Mouse (Mus musculus) left cerebral cortex, postnatal 36 days (tissue): Measurements from ENCODE around the gene Gm45713. TPM values are rescaled to one million over a fixed set of nuclear protein-coding genes. Genes with fewer than 3 reads are reported as not detected.
"Not testable (repeated sequence)": the region's sequence is repeated elsewhere in the genome, so short reads cannot be mapped to it uniquely, and the experiment has no call there.

ENCODE experiments used
- DNase-seq, 2 experiments: peaks; one replicate each; pipeline ENCODE4 v3.0.0; 2021 to 2022; ENCODE audit warnings: low spot score in 2 of 2, mixed read lengths in 1 of 2
- intact Hi-C: fragments of 180-260 bp; cut with DNase I; formaldehyde crosslinking; loops from one replicate; pipeline ENCODE4 v1.15.1; 2025
- total RNA-seq, 2 experiments: library from RNA; stranded (reverse); gene quantifications; 2 replicates each; pipeline ENCODE4 v1.2.3; 2021

Gene Gm45713
- total RNA-seq, 2 experiments from 2014 or later = not detected

- intact Hi-C loops = no loop called here
- DNase-seq = no peak
Observed at GRCm38 (mm10) chr7:45126844-45127699, 9.0 kb downstream of the Gm45713 start.

- no peak for DNase-seq
- intact Hi-C loops = no loop called here
Observed at GRCm38 (mm10) chr7:45126147-45126843, 9.7 kb downstream of the Gm45713 start.

DNA sequence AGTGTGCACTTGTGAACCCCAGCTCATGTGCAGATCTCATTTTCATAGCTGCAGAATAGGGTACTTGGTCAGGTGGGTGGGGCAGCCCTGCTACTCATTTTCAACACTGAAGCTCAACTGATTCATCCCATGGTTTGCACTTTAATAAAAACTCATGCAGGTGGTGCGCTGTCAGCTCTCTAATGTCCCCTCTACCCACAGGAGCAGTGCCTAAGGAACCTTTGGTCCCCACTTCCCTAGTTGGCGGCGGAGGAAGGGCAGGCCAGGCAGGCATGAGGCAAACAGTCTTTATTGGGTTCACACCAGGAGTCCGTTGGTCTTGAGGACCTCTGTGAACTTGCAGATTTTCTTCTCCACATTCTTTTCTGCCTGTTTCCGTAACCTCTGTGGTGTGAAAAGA lies 10.4 kb downstream of the Gm45713 start:
- intact Hi-C loops, DNase-seq: not testable (repeated sequence)

DNA sequence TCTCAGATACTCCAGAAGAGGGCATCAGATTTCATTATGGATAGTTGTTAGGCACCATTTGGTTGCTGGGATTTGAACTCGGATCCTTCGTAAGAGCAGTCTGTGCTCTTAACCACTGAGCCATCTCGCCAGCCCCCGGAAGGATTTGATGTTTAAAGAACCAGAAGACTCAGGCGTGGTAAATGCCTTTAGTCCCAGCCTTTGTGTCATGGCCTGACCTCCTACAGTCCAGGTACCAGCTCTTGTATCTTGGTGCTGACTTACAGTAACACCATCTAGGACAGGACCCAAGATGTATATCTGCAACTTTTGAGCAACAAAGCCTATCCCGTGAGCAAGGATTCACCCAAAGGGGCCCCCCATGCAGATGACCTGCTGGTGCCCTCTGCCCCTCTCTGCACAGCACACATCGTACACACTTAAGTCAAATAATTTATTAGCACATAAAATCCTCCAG lies 10.9 kb downstream of the Gm45713 start:
- intact Hi-C loops = no loop called here

DNA sequence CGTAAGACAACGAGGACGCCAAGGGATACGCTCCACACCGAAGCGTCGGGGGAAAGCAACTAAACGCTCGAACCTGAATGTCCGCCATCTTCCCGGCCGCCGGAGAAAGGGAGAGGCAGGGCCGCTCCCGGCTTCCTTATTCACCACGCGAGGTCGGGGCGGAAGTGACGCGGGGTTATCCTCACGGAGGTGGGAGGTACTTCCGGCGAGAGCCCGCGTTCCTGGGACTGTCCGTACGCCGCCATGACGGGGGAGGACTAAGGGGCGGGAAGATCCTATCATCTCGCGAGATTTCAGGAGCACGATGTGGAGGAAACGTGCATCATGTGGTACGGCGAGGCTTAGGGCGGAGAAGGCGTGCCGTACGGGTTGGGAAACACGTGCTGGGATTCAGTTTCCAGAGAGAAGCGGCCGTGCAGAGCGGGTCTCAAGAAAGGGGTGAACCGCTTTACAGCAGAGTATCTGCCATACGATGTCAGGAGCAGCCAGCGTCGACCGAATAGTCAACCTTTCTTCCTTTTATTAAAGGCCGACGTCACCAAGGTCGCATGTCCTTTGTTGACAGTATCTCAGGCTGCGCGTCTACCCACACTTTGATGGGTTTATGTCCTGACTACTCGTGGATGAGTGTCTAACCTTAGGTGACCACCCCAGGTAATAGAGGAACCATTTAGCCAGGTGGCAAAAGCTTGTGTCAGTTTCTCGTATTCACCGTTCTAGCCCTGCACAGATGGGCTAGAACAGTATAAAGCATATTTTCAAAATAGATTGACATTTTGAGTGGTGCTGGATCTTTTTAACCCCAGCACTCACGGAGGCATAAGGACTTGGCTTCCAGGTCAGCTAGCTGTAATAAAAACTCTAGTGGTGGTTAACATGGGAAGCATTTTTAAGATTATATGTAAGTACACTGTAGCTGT lies 11.5 kb downstream of the Gm45713 start, which contains the start of gene Rps11:
TSS of gene Rps11 (minus strand) at position 216 of the 920 bp plus-strand sequence.
- intact Hi-C loops = loop anchor here (5.0 kb wide), 1 partner anchor 42 kb away; no protein-coding TSS in a partner anchor
- DNase-seq = peak; percentile 98 to 99

More for the DNA sequence above, 10.9 kb downstream of the Gm45713 start:
- DNase-seq = no peak

- DNase-seq = no peak
- intact Hi-C loops = loop anchor here (5.0 kb wide), 1 partner anchor 41 kb away; no protein-coding TSS in a partner anchor
Observed at GRCm38 (mm10) chr7:45123186-45123570, 12.9 kb downstream of the Gm45713 start.

GRCm38 (mm10) chr7:45122561-45123185 lies 13.4 kb downstream of the Gm45713 start:
- intact Hi-C loops = loop anchor here (5.0 kb wide), 1 partner anchor 40 kb away; no protein-coding TSS in a partner anchor
- no peak for DNase-seq

- intact Hi-C loops = loop anchor here (5.0 kb wide), 1 partner anchor 40 kb away; no protein-coding TSS in a partner anchor
- DNase-seq = no peak
Observed at GRCm38 (mm10) chr7:45121966-45122365, 14.1 kb downstream of the Gm45713 start.

- DNase-seq = no peak
- intact Hi-C loops = loop anchor here (5.0 kb wide), 1 partner anchor 39 kb away; no protein-coding TSS in a partner anchor
Observed at GRCm38 (mm10) chr7:45121404-45121803, 14.6 kb downstream of the Gm45713 start.

GRCm38 (mm10) chr7:45119780-45120709 lies 16.0 kb downstream of the Gm45713 start:
- intact Hi-C loops = loop anchor here (5.0 kb wide), 1 partner anchor 38 kb away; no protein-coding TSS in a partner anchor
- DNase-seq = no peak

- intact Hi-C loops = no loop called here
- no peak for DNase-seq
Observed at GRCm38 (mm10) chr7:45118336-45118735, 17.7 kb downstream of the Gm45713 start.

- no peak for DNase-seq
- intact Hi-C loops = no loop called here
Observed at GRCm38 (mm10) chr7:45117566-45117965, 18.5 kb downstream of the Gm45713 start.

DNA sequence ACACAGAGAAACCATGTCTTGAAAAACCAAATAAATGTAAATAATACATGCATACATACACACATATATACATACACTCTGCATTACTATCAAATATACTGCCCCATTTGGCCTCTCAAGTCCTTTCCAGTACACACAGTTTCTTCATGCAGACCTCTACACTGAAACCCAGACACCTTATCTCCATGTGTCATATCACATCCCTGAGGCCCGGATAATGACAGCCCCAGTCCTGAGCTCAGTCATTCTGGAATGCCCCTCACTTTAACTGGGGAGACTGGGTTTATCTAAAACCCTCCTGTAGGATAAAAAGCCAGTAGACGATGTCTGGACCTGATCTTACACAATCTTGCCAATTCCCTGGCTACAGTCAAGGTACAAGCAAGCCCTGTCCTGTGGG lies 22.6 kb downstream of the Gm45713 start:
- no peak for DNase-seq
- intact Hi-C loops = no loop called here

GRCm38 (mm10) chr7:45112529-45112928 lies 23.5 kb downstream of the Gm45713 start:
- DNase-seq = no peak
- intact Hi-C loops = no loop called here

DNA sequence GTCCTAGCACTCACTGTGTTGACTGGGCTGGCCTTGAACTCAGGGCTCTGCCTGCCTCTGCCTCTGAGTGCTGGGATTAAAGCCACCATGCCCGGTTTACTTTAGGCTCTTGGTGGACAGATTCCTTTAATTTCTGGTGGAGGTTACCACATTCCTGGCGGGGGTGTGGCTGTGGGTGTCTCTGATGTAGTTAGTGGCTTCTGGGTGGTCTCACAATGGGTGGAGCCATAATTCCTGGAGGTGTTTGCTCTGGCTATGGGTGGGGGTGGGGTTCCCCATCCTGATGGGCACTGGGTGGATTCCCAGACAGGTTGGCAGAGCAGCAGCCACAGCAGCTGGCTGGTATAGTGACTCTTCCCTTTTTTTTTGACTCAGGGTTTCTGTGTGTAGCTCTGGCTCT lies 24.1 kb downstream of the Gm45713 start:
- intact Hi-C loops = no loop called here
- no peak for DNase-seq

DNA sequence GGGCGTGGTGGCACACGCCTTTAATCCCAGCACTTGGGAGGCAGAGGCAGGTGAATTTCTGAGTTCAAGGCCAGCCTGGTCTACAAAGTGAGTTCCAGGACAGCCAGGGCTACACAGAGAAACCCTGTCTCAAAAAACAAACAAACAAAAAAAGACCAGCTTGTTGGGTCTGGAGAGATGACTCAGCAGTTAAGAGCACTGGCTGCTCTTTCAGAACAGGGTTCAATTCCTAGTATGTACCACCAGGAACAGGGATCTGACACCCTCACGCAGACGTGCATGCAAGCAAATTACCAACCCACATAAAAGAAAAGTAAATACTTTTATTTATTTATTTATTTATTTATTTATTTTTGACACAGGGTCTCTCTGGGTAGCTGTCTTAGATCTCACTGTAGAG lies 25.9 kb downstream of the Gm45713 start:
- intact Hi-C loops, DNase-seq: not testable (repeated sequence)

GRCm38 (mm10) chr7:45107052-45107645 lies 28.9 kb downstream of the Gm45713 start:
- no peak for DNase-seq
- intact Hi-C loops = no loop called here
